Mouse (Mus musculus): ENCODE results near the gene Flad1. TPM values are rescaled to one million over a fixed set of nuclear protein-coding genes. Genes with fewer than 3 reads are reported as not detected.

Gene Flad1
- total RNA-seq (2014; rRNA removed) = 29.0 and 33.0 TPM in 2 replicates
- polyA plus RNA-seq (2012; rRNA removed) = 62.6 and 67.3 TPM in 2 replicates

GRCm38 (mm10) chr3:89411490-89412393 lies at the start of gene Flad1:
Gene Flad1 (minus strand): TSS chr3:89411870.
- Histone ChIP-seq H3K79me2 (ENCODE audit: control insufficient read depth, insufficient read depth, low read length) (peaks cover 5% of the 10 kb centered on the region; the same call in 1 of the 2 replicates), H3K36me3 (ENCODE audit: control insufficient read depth, insufficient read depth, low read length) (peaks cover 4% of the 10 kb centered on the region), H3K27ac (replicated peaks; ENCODE audit: insufficient read depth, low read depth, low read length) (peak within 1 kb of the TSS; percentile 93), H3K9ac (ENCODE audit: low read depth, low read length) (peak within 1 kb of the TSS; percentile 83), H3K4me3 (ENCODE audit: insufficient read depth, low read depth, low read length) (peak within 1 kb of the TSS; percentile 69), H3K27me3 (ENCODE audit: control insufficient read depth, insufficient read depth, low read length) (no peaks in the 10 kb centered on the region), H3K4me1 (ENCODE audit: control insufficient read depth, insufficient read depth, low read length) (peaks cover 22% of the 10 kb centered on the region)
- 3% methylated on average over 28 of the region's 28 CpGs for WGBS
- TF ChIP-seq POLR2A (IDR thresholded peaks at IDR 0.05; ENCODE audit: extremely low read depth, insufficient read depth, low read length) = no peak
- no peak for TF ChIP-seq CTCF (IDR thresholded peaks at IDR 0.05; ENCODE audit: low read depth, low read length)
- peak; percentile 99 for DNase-seq (ENCODE audit: extremely low read depth, low read depth, low spot score)

- TF ChIP-seq POLR2A (IDR thresholded peaks at IDR 0.05; ENCODE audit: extremely low read depth, insufficient read depth, low read length) (0 out of 2 replicates have a peak, but pooled peaks have one; percentile 36), CTCF (IDR thresholded peaks at IDR 0.05; ENCODE audit: low read depth, low read length) (no peak)
- peak; percentile 88 for DNase-seq (ENCODE audit: extremely low read depth, low read depth, low spot score)
- under 1% methylated on average over 36 of the region's 36 CpGs for WGBS
- H3K4me1 ChIP-seq (ENCODE audit: control insufficient read depth, insufficient read depth, low read length) = peaks cover 11% of the 10 kb centered on the region; the same call in 1 of the 2 replicates
- H3K27ac ChIP-seq (replicated peaks; ENCODE audit: insufficient read depth, low read depth, low read length) = peak overlapping the region; percentile 53
- no peaks in the 10 kb centered on the region for H3K27me3 ChIP-seq (ENCODE audit: control insufficient read depth, insufficient read depth, low read length)
- no peaks in the 10 kb centered on the region; the same call in 1 of the 2 replicates for H3K36me3 ChIP-seq (ENCODE audit: control insufficient read depth, insufficient read depth, low read length)
- peak overlapping the region; percentile 77 for H3K9ac ChIP-seq (ENCODE audit: low read depth, low read length)
- H3K79me2 ChIP-seq (ENCODE audit: control insufficient read depth, insufficient read depth, low read length) = no peaks in the 10 kb centered on the region
- H3K4me3 ChIP-seq (ENCODE audit: insufficient read depth, low read depth, low read length) = peak overlapping the region; percentile 69
Observed at GRCm38 (mm10) chr3:89458965-89459807, 47.5 kb upstream of the Flad1 start.

- no peaks in the 10 kb centered on the region for H3K79me2 ChIP-seq (ENCODE audit: control insufficient read depth, insufficient read depth, low read length)
- WGBS = 43% methylated on average over 13 of the region's 13 CpGs
- no peaks in the 10 kb centered on the region for H3K27me3 ChIP-seq (ENCODE audit: control insufficient read depth, insufficient read depth, low read length)
- peak overlapping the region; percentile 8 for H3K27ac ChIP-seq (replicated peaks; ENCODE audit: insufficient read depth, low read depth, low read length)
- TF ChIP-seq CTCF (IDR thresholded peaks at IDR 0.05; ENCODE audit: low read depth, low read length) (no peak), POLR2A (IDR thresholded peaks at IDR 0.05; ENCODE audit: extremely low read depth, insufficient read depth, low read length) (no peak)
- H3K4me1 ChIP-seq (ENCODE audit: control insufficient read depth, insufficient read depth, low read length) = peaks cover 11% of the 10 kb centered on the region; the same call in 1 of the 2 replicates
- H3K4me3 ChIP-seq (ENCODE audit: insufficient read depth, low read depth, low read length) = no peak overlapping the region; the same call in 1 of the 2 replicates
- H3K9ac ChIP-seq (ENCODE audit: low read depth, low read length) = no peak overlapping the region
- peak; percentile 93 for DNase-seq (ENCODE audit: extremely low read depth, low read depth, low spot score)
- H3K36me3 ChIP-seq (ENCODE audit: control insufficient read depth, insufficient read depth, low read length) = no peaks in the 10 kb centered on the region; the same call in 1 of the 2 replicates
Observed at GRCm38 (mm10) chr3:89458372-89458964, 46.8 kb upstream of the Flad1 start.

- no peak overlapping the region for H3K9ac ChIP-seq (ENCODE audit: low read depth, low read length)
- peak; percentile 51 for DNase-seq (ENCODE audit: extremely low read depth, low read depth, low spot score)
- WGBS = 40% methylated on average over 10 of the region's 10 CpGs
Observed at GRCm38 (mm10) chr3:89456726-89457665, 45.3 kb upstream of the Flad1 start.

More at GRCm38 (mm10) chr3:89456726-89457665, 45.3 kb upstream of the Flad1 start:
- no peak overlapping the region for H3K27ac ChIP-seq (replicated peaks; ENCODE audit: insufficient read depth, low read depth, low read length)
- no peaks in the 10 kb centered on the region; the same call in 1 of the 2 replicates for H3K36me3 ChIP-seq (ENCODE audit: control insufficient read depth, insufficient read depth, low read length)
- no peaks in the 10 kb centered on the region for H3K79me2 ChIP-seq (ENCODE audit: control insufficient read depth, insufficient read depth, low read length)
- H3K27me3 ChIP-seq (ENCODE audit: control insufficient read depth, insufficient read depth, low read length) = no peaks in the 10 kb centered on the region
- no peak overlapping the region for H3K4me3 ChIP-seq (ENCODE audit: insufficient read depth, low read depth, low read length)
- TF ChIP-seq POLR2A (IDR thresholded peaks at IDR 0.05; ENCODE audit: extremely low read depth, insufficient read depth, low read length) (no peak), CTCF (IDR thresholded peaks at IDR 0.05; ENCODE audit: low read depth, low read length) (peak; percentile 88)
- peaks cover 11% of the 10 kb centered on the region; the same call in 1 of the 2 replicates for H3K4me1 ChIP-seq (ENCODE audit: control insufficient read depth, insufficient read depth, low read length)

Measured in liver, adult 2 months (tissue).